Mouse (Mus musculus): ENCODE data around the gene Mccc2.

Gene Mccc2

DNA sequence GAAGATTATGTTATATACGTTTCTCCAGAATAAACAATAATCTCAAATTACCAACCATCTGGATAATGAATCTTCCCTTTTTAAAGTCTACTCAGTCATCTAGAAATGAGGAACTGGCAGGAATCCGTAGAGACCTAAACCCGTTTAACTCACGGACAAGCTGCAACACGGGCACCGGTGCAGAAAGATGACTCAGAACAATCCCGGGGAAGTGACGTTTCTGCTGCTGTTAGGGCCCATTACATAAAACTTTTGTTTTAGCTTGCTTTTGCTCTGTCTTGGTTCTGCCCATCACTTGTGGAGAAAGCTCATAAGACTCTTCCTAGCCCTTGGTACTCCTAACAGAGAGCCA lies 76.1 kb downstream of the Mccc2 start:
- DNase-seq (ENCODE audit: low spot score) = no peak

DNA sequence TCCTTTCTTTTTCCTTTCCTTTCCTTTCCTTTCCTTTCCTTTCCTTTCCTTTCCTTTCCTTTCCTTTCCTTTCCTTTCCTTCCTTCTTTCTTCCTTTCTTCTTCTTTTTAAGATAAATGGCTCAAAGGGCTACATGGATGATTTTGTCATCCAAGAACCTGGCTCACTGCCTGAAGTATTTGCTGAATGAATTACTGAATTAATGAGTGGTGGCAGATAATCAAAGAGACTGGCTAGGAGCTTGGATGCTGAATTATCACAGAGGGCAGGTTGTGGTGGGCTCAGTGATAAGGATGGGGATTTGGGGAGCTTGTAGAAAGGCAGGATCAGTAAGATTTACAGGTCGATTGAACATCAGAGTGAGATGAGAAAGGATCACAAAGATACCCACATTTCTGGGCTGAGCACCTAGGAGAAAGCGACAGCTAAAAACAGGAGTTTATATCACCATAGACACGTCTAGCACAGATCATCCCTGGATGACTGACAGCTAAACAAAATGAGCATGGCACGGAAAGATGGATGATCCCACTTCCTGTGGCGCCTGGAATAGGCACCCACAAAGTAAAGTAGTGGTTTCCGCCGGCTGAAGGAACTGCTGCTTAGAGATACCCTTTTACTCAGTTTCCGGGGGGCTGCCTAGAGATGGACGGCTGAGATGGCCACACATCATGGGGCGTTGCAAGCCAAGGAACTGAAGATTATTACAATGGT lies 76.7 kb downstream of the Mccc2 start:
- DNase-seq (ENCODE audit: low spot score) = no peak

DNA sequence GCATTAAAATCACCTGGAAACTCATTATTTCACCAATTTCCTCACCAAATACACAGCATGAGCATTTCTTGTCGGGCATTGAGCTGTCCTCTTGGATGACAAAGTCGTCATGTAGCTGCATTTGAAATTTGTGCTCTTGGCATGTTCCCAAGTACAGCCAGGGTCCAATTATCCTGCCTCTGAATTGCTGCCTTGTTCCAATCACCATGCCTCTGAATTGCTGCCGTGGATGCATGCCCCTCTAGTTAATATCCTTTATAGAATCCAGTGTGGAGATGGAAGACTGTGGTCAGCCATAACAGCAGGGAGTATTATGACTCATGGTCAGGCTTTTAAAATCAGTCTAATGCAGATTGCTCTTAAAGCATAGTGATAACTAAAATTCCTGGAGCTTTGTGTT lies 77.7 kb downstream of the Mccc2 start:
- no peak for DNase-seq (ENCODE audit: low spot score)

DNA sequence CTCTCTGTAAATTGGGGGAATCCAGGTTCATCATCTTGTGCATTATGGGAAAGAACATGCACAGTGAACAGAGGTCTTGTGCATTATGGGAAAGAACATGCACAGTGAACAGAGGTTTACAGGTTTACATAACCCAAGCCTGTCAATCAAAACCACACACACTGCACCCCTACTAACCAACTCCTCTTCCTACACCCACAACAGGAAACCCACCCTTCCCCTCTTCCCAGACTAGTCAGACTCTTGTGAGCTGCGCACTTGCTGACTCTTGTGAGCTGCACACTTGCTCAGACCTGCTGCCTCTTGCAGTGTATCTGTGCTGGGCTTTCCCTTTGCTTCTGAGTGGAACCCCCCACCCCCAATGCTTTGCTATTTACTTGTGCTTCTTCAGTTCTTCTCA lies 83.0 kb downstream of the Mccc2 start:
- DNase-seq (ENCODE audit: low spot score) = no peak

DNA sequence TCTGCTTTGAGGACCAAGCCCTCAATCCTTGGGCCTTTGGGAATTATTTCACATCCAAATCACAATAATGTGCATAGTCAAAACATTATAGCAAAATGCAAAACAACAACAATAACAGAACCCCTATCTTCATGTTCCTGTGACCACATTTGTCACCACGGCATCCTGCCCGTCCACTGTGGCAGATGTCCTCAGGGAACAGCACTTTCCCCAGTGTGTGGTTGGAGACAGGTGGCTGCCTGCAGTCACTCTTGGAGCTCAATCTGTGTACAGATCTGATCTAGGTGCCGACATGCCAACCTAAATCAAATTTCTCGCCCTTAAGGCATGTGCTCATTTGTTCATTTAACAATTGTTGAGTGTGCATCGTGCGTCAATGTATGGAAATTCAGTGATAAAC lies 83.9 kb downstream of the Mccc2 start:
- no peak for DNase-seq (ENCODE audit: low spot score)

DNA sequence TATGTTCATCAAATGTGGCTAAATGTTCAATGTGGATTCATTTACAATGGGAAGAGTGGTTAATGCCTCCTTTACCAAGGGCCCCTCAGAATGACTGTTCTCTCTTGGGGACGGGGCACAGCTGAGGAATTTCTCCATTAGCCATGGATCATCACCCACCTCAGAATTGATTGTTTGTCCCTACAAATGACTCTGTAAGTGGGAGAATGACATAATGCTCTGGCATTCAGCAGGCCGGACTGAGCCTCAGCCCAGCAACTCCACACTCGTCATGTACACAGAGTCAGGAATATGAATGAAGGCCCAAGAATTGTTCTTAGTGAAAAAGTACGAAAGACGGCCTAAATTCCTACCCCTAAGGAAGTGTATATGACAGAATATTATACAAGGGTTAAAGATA lies 89.2 kb downstream of the Mccc2 start:
- DNase-seq (ENCODE audit: low spot score) = no peak

DNA sequence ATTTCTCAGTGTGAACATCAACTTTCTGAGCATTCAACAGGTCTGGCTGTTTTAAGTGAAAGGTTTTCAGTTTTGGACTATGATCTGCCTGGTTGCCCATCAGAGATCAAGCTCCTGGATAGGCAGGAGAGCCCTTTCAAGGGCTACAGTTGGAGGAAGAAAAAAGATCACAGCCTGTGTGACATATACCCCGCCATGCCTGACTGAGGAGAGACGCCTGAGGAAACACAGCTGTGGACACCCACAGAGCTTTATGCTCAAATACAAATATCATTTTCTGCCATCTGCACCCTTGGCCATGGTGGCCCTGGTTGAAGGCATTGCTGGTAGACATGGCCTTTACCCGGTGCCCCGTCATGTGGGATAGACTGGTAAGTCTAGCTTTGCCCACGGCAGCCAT lies 99.8 kb downstream of the Mccc2 start:
- no peak for DNase-seq (ENCODE audit: low spot score)

DNA sequence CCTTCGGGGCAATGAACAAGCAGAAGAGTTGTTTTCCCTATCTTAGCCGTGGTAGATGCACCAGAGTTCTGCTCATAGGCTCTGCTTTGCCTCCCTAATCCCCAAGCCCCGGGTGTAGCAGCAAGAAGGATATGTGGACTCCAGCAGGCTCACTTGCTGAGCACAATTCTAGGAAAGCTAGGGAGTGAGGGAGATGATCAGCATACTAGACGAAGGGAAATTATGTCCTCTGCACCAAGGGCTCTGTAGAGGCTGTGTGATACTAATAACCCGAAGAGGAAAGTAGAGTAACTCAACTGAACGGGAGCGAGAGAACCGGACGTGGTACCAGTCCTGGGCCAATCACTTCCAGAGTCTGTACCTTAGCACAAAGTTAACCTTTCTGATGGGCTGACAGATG lies 114.5 kb downstream of the Mccc2 start, which contains the start of gene Cartpt:
Cartpt (minus strand) TSS at position 127 of the 400 bp plus-strand sequence.
- no peak for DNase-seq (ENCODE audit: low spot score)

DNA sequence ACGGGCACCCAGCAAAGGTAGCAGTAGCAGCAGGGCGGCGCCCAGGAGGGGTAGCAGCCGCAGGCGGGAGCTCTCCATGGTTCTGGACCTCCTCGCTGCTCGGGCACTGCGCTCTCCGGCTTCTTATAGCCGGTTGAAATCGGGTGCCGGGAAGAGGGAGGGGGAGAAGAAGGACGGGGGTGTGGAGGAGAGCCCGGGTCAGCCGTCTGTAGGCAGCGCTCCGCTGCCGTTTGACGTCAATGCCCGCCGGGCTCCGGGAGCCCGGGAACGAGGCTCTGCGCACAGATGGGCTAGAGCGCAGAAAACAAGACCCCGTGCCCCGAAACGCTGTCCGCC lies 114.9 kb downstream of the Mccc2 start:
- peak; percentile 23 for DNase-seq (ENCODE audit: low spot score)

DNA sequence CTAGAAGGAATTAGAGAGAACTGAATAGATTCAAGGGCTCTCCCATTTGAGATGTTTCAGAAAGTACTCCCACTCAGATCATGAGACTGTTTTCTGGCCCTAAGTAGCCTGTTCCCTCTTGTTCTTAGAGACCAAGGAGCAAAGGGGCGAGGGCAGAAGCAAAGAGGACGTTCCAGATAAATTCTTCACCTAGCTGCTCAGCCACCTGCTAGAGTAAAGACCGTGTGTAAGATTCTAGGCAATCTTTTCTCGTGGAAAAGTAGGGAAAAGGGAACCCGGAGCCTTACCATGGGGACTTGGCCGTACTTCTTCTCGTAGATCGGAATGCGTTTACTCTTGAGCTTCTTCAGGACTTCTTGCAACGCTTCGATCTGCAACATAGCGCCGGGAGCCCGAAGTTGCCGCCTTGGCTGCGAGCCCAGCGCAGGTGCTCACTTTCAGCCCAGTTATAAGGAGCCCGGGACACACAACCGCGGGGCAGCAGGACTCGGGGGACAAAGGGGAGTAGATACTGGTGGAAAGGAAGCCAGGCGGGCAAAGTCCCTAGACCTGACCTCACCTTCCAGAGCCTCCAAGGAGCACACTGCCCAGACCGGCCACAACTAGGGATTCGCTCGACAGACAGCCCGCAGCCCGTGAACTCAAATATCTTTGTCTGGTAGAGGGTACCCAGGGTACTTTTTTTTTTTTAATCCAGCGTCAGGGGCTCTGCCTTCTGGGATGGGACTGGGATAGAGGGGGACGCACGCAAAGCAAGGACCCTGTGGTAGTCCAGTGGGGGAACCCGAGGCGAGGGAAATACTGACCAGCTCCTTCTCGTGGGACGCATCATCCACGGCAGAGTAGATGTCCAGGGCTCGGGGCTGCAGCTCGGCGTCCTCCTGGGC lies 115.5 kb downstream of the Mccc2 start:
- DNase-seq (ENCODE audit: low spot score) = no peak

DNA sequence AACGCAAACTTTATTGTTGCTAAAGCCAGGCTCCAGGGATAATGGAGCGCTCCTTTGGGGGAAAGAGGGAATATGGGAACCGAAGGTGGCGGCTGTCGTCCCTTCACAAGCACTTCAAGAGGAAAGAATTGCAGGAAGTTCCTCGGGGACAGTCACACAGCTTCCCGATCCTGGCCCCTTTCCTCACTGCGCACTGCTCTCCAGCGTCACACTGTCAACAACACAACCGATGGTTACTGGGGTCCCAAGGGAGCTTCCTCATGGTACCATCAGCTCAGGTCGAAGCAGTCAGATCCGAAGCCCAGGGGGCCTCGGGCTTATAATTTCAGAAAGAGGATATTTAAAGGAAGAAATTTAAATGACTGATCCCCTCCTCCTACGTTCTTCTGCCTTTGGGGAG lies 116.6 kb downstream of the Mccc2 start:
- no peak for DNase-seq (ENCODE audit: low spot score)
